Comparison of ENCODE assay signal across 8 mouse cellular contexts in genomic region chr2:109692266-109693177, GRCm38 (mm10). TPM values are rescaled to one million over a fixed set of nuclear protein-coding genes. Genes with fewer than 3 reads are reported as not detected.
DNase-seq lines count a peak whose midpoint lies in the region; ATAC-seq and TF ChIP-seq lines count a peak whose summit lies in the region.

No protein-coding gene starts in this region.

- peak overlapping the region; percentile 58 for H3K4me2 ChIP-seq in lung, postnatal 0 days (replicated peaks; ENCODE audit: low read depth, low read length)
- H3K4me2 ChIP-seq in intestine, embryonic 16.5 days (ENCODE audit: low read depth, low read length), result peak overlapping the region; percentile 70

- H3K36me3 ChIP-seq in lung, postnatal 0 days (ENCODE audit: insufficient read depth, low read length), result no peaks in the 10 kb centered on the region
- H3K36me3 ChIP-seq in intestine, embryonic 16.5 days (ENCODE audit: control insufficient read depth, insufficient read depth, low read length), result no peaks in the 10 kb centered on the region
- H3K36me3 ChIP-seq in midbrain, embryonic 10.5 days, result no peaks in the 10 kb centered on the region

- no peaks in the 10 kb centered on the region for H3K4me1 ChIP-seq in lung, postnatal 0 days (ENCODE audit: insufficient read depth, low read depth, low read length)
- no peaks in the 10 kb centered on the region for H3K4me1 ChIP-seq in intestine, embryonic 16.5 days (ENCODE audit: control insufficient read depth, insufficient read depth, low read length)
- H3K4me1 ChIP-seq in midbrain, embryonic 10.5 days, result peaks cover 51% of the 10 kb centered on the region

- 4% methylated on average over 34 of the region's 34 CpGs for WGBS in lung, postnatal 0 days
- WGBS in intestine, embryonic 16.5 days, result 4% methylated on average over 34 of the region's 34 CpGs
- WGBS in midbrain, embryonic 10.5 days, result 4% methylated on average over 34 of the region's 34 CpGs

- ATAC-seq in lung, postnatal 0 days, result no peak
- peak; percentile 21 for ATAC-seq in intestine, embryonic 16.5 days

- 0 out of 2 replicates have a peak overlapping the region, but pooled peaks have one; percentile 38 for H3K4me3 ChIP-seq in lung, postnatal 0 days (ENCODE audit: low read depth, low read length)
- H3K4me3 ChIP-seq in intestine, embryonic 16.5 days (ENCODE audit: low read length), result peak overlapping the region; percentile 60
- H3K4me3 ChIP-seq in midbrain, embryonic 10.5 days, result peak overlapping the region; percentile 70

- peaks cover 18% of the 10 kb centered on the region; the same call in 1 of the 2 replicates for H3K27me3 ChIP-seq in lung, postnatal 0 days (replicated peaks; ENCODE audit: insufficient read depth, low read length)
- H3K27me3 ChIP-seq in intestine, embryonic 16.5 days (replicated peaks; ENCODE audit: control insufficient read depth, insufficient read depth, low read length), result peaks cover 20% of the 10 kb centered on the region
- H3K27me3 ChIP-seq in midbrain, embryonic 10.5 days (ENCODE audit: low read depth, poor library complexity, severe bottlenecking), result peaks cover 53% of the 10 kb centered on the region

- H3K9me3 ChIP-seq in lung, postnatal 0 days (ENCODE audit: low read length), result no peaks in the 10 kb centered on the region
- no peaks in the 10 kb centered on the region for H3K9me3 ChIP-seq in intestine, embryonic 16.5 days (ENCODE audit: control insufficient read depth, low read length)
- no peaks in the 10 kb centered on the region for H3K9me3 ChIP-seq in midbrain, embryonic 10.5 days (replicated peaks)

- H3K9ac ChIP-seq in lung, postnatal 0 days (replicated peaks; ENCODE audit: low read depth), result no peak overlapping the region
- peak overlapping the region; percentile 66; the same call in 1 of the 2 replicates for H3K9ac ChIP-seq in intestine, embryonic 16.5 days (ENCODE audit: low read depth, low read length)

- no peak for TF ChIP-seq EP300 in lung, postnatal 0 days (IDR thresholded peaks at IDR 0.05)

- no peak overlapping the region for H3K27ac ChIP-seq in lung, postnatal 0 days (ENCODE audit: low read length)
- no peak overlapping the region for H3K27ac ChIP-seq in intestine, embryonic 16.5 days (ENCODE audit: low read length)
- H3K27ac ChIP-seq in midbrain, embryonic 10.5 days (replicated peaks), result peak overlapping the region; percentile 74

- no peak for DNase-seq in lung, postnatal 0 days (ENCODE audit: low spot score)
- no peak for DNase-seq in lung, postnatal 4 days
- DNase-seq in embryo, embryonic 9.5 days (ENCODE audit: extremely low spot score), result peak; percentile 20
- DNase-seq in midbrain, embryonic 10.5 days (ENCODE audit: low spot score), result peak; percentile 23
- DNase-seq in thymus, postnatal 0 days (ENCODE audit: low spot score), result no peak
- DNase-seq in urinary bladder, postnatal 25 days (ENCODE audit: low spot score), result no peak
- DNase-seq in adrenal gland, adult 18-20 months (ENCODE audit: low spot score in 2 of 2), result no peak

- TF ChIP-seq CTCF in lung, postnatal 0 days (IDR thresholded peaks at IDR 0.05), result no peak

RNA-seq across cellular contexts. Expression of gene Bdnf, which starts 18.0 kb away (rescaled TPM):
- polyA plus RNA-seq in lung, postnatal 0 days (2015; fragmentation: Nextera tagmentation; extraction: Ambion mirVana), result 0.78 and 0.82 TPM in 2 replicates
- 2.1 and 2.2 TPM in 2 replicates for polyA plus RNA-seq in intestine, embryonic 16.5 days (2015; fragmentation: Nextera tagmentation; extraction: Ambion mirVana)
- 1.5 and 1.6 TPM in 2 replicates for polyA plus RNA-seq in midbrain, embryonic 10.5 days (2016; fragmentation: Nextera tagmentation; extraction: Ambion mirVana)
- polyA plus RNA-seq in thymus, postnatal 0 days (2015; fragmentation: Nextera tagmentation; extraction: Ambion mirVana), result 0.36 TPM in 2 replicates
- under 1 TPM; 0.13 to 0.16 TPM for total RNA-seq in adrenal gland, adult 18-20 months (2021)

Comparison
In these comparisons a context has a peak if more than half of its experiments do, and no peak if none do; other contexts are left out.
1. DNase-seq: peak in embryo, embryonic 9.5 days (single experiment) and midbrain, embryonic 10.5 days (single experiment); none in lung, postnatal 0 days (single experiment), lung, postnatal 4 days (0 of 2), thymus, postnatal 0 days (single experiment), urinary bladder, postnatal 25 days (single experiment) and adrenal gland, adult 18-20 months (0 of 2).
2. Peak in every context shown above with its lines, with median percentiles within 50 percentile points of each other: H3K4me3 ChIP-seq.